Mouse (Mus musculus) heart, adult 2 months (tissue): ENCODE measurements around the gene Ntn1. TPM values are rescaled to one million over a fixed set of nuclear protein-coding genes. Genes with fewer than 3 reads are reported as not detected.

Experiments
- DNase-seq, 2 experiments: peaks; one replicate each; pipeline ENCODE4 v3.0.0; 2021
- H3K27ac ChIP-seq: fragments of 200-600 bp; 2 replicates; pipeline ENCODE4 v1.8.1; 2022
- H3K27me3 ChIP-seq: fragments of 200-500 bp; 2 replicates; pipeline ENCODE4 v1.6.1; 2012; ENCODE audit warnings: mild to moderate bottlenecking, low read length, inconsistent platforms, mixed read lengths; ENCODE audit not compliant: control insufficient read depth, insufficient read depth
- H3K36me3 ChIP-seq: fragments of 200-500 bp; 2 replicates; pipeline ENCODE4 v1.6.1; 2012; ENCODE audit warnings: low read length, inconsistent platforms; ENCODE audit not compliant: control insufficient read depth, insufficient read depth
- H3K4me1 ChIP-seq: fragments of 200-500 bp; 2 replicates; pipeline ENCODE4 v1.6.1; 2011; ENCODE audit warnings: low read length; ENCODE audit not compliant: control insufficient read depth, insufficient read depth
- H3K4me3 ChIP-seq: fragments of 200-600 bp; 2 replicates; pipeline ENCODE4 v1.8.1; 2022
- H3K79me2 ChIP-seq: fragments of 200-500 bp; replicated peaks from 2 replicates; pipeline ENCODE4 v1.6.1; 2012; ENCODE audit warnings: mild to moderate bottlenecking, inconsistent platforms, low read length, moderate library complexity, mixed read lengths; ENCODE audit not compliant: control insufficient read depth, insufficient read depth
- H3K9ac ChIP-seq: fragments of 200-500 bp; 2 replicates; pipeline ENCODE4 v1.6.1; 2012; ENCODE audit warnings: low read depth, mild to moderate bottlenecking, control low read depth, inconsistent platforms, low read length, mixed read lengths
- CTCF ChIP-seq: fragments of 200-600 bp; IDR thresholded peaks from 2 replicates; pipeline ENCODE4 v1.8.1; 2022; ENCODE audit warnings: antibody characterized with exemption, mild to moderate bottlenecking, moderate library complexity
- EP300 ChIP-seq: fragments of 200-500 bp; IDR thresholded peaks from 2 replicates; pipeline ENCODE4 v1.6.1; 2011; ENCODE audit warnings: low read depth, low read length, control low read depth; ENCODE audit not compliant: insufficient read depth
- POLR2A ChIP-seq: fragments of 200-500 bp; IDR thresholded peaks from 2 replicates; pipeline ENCODE4 v1.6.1; 2011; ENCODE audit warnings: mild to moderate bottlenecking, low read depth, low read length, control low read depth; ENCODE audit not compliant: insufficient read depth
- WGBS: fragments of 180-500 bp; shearing (Covaris S2); methylation state at CpG from one replicate; pipeline ENCODE4 v1.1.7; 2018; 5-methylcytosine and 5-hydroxymethylcytosine counted together
- intact Hi-C: fragments of 180-260 bp; cut with DNase I; formaldehyde crosslinking; loops from one replicate; pipeline ENCODE4 v1.15.1; 2025
- polyA plus RNA-seq: library from polyadenylated mRNA; depleted of rRNA; stranded (reverse); fragments of >200 nt; gene quantifications from 2 replicates; pipeline ENCODE4 v1.2.3, GENCODE M21; 2012
- total RNA-seq, 2 experiments: library from RNA; stranded (reverse); gene quantifications; 2 replicates each; pipeline ENCODE4 v1.2.3; 2021

The Ntn1 gene
- total and polyA plus RNA-seq, 3 experiments, result 32.4 to 70.5 (median 55.1) TPM

DNA sequence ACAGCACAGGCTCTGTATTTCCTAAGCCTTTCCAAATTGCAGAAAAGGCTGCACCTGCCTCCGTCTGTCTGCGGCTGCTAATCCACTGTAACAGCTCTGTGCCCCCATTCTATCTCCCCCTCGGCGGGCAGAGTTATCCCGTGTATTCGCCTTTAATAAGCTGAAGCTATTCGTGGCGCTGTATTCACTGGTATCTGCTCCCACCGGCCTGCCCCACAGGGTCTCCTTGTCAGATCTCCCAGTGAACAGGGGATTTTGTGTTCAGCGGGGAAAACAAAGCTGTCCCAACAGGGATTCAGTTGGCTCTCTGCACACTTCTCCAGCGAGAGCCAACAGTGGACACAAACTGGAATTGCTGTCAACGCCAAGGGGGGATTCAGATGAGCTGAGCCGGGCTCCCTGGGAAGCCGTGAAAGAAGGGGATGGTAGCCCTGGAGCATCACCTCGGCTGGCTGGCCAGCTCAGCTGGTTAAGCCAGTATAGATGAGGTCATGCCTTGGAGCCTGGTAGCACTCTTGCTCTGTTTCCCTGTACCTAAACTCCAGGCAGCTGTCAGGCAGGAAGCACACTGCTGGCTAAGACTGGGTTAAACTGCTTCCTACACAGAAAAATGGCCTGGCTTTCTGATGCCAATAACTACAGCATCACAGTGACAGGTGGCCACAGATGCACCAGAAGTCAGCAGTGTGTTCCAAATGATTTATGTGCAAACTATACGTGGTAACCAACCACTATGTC lies 156.2 kb downstream of the Ntn1 start:
- Histone ChIP-seq H3K79me2 (no peaks in the 10 kb centered on the region), H3K9ac (no peak overlapping the region), H3K4me3 (no peak overlapping the region), H3K4me1 (no peaks in the 10 kb centered on the region), H3K27ac (no peak overlapping the region), H3K36me3 (no peaks in the 10 kb centered on the region), H3K27me3 (no peaks in the 10 kb centered on the region)
- TF ChIP-seq CTCF, result no peak
- TF ChIP-seq POLR2A, result no peak
- TF ChIP-seq EP300, result no peak
- 71% methylated on average over 16 of the region's 16 CpGs for WGBS
- intact Hi-C loops, result no loop called here
- DNase-seq, result no peak

DNA sequence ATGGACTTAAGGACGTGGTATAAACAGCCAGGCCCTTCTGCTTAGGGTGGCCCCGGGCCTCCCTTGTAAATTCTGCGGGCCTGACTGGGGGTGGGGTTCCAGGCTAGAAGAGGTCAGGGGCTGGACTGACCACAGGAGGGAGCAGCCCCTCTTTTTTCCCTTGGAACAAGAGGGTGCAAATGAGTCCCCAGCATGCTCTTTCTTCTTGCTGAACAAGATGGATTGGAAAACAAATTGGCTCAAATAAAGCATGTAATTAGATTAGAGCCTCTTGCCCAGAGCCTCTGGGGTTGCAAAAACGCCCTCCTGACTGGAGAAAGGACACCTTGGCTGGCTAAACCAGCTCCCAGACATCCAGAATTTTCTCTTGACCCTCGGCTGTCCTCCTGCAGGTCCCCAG lies 160.9 kb downstream of the Ntn1 start:
- 73% methylated on average over 5 of the region's 5 CpGs for WGBS
- Histone ChIP-seq H3K4me1 (no peaks in the 10 kb centered on the region), H3K4me3 (no peak overlapping the region), H3K79me2 (no peaks in the 10 kb centered on the region), H3K9ac (no peak overlapping the region), H3K36me3 (no peaks in the 10 kb centered on the region), H3K27ac (no peak overlapping the region), H3K27me3 (no peaks in the 10 kb centered on the region)
- TF ChIP-seq EP300, result no peak
- 0 out of 2 replicates have a peak, but pooled peaks have one; percentile 19 for TF ChIP-seq CTCF
- DNase-seq, result no peak
- intact Hi-C loops, result no loop called here

DNA sequence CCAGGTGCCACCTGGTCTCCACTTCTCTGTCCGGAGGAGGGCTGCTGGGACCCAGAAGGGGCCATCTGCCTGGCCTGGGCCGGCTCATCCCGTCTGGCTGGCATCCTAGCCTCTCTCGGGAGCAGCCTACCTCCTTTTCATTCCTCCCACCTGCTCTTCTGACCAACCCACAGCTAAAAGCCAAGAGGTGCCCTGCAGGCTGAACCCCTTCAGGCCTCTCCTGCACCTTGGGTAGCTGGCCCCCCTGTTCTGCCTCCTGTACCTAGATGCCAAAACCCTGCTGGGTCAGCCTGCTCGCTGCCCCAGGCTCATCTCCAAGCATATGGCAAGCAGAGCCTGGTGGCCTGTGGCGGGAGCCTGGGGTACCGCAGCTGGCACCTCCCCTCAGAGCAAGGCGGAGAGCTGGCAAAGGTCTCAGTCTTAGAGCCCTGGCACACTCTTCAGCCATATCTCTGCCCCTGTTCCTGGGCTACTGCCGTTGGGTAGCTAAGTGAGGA lies 167.1 kb downstream of the Ntn1 start:
- DNase-seq, result no peak
- no peak overlapping the region for H3K9ac ChIP-seq
- H3K4me1 ChIP-seq, result no peaks in the 10 kb centered on the region
- WGBS, result 80% methylated on average over 9 of the region's 9 CpGs
- no peak overlapping the region for H3K27ac ChIP-seq
- H3K36me3 ChIP-seq, result no peaks in the 10 kb centered on the region
- no peaks in the 10 kb centered on the region for H3K79me2 ChIP-seq
- TF ChIP-seq EP300 (no peak), CTCF (no peak), POLR2A (no peak)
- no peak overlapping the region for H3K4me3 ChIP-seq
- intact Hi-C loops, result no loop called here
- no peaks in the 10 kb centered on the region for H3K27me3 ChIP-seq

DNA sequence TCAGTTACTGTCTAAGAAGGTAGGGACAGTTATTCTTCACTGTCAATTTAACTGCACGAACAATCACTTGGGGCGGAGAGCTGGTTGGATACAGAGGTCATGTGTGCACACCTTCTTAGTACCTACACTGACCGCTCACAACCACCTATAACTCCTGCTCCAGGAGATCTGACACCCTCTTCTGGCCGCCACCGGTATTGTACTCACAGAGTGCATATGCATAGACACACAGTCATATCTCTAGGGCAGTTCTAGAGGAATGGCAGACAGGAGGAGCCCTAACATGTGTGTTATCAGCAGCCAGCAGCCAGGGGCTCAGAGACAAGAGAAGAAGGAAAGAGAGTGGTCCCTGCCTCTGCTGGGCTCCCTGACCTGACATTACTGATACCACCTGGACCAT lies 169.1 kb downstream of the Ntn1 start:
- TF ChIP-seq EP300, result no peak
- peak; percentile 26 for TF ChIP-seq CTCF
- intact Hi-C loops, result no loop called here
- Histone ChIP-seq H3K4me3 (no peak overlapping the region), H3K27me3 (no peaks in the 10 kb centered on the region), H3K79me2 (no peaks in the 10 kb centered on the region), H3K27ac (no peak overlapping the region), H3K36me3 (no peaks in the 10 kb centered on the region), H3K9ac (no peak overlapping the region), H3K4me1 (no peaks in the 10 kb centered on the region)
- no peak for DNase-seq
- 95% methylated on average over 5 of the region's 5 CpGs for WGBS

DNA sequence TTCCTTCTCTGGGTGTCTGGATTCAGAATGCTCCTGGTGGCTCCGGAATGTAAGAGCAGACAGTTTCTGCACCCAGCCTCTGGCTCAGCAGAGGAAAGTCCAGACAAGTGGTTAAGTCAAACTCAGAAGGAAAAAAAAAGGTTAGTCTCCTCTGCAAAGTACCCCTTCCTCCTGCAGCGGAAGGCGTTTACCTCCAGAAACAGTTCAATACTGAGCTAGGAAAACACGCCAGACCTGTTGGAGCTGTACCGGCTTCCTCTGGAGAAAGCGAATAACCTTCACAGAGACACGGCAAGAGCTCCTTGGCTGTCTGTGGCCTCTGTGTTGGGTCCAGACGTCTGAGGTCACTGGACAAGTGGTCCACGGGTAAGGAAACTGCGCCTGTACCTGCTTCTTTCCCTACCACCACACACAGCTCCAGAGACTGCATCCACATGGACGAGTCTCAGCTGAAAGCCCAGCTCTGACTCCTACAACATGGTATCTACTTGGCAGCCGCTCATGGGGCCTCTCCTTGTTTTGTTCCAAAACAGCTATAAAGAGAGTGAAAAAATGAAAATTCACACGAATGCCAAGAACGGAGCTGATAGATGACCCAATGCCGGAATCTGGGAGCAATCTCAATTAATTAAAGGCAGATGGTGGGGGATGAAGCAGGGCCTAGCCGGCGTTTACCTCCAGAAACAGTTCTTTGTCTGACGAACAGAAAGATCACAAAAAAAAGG lies 171.5 kb downstream of the Ntn1 start:
- Histone ChIP-seq H3K9ac (no peak overlapping the region), H3K4me3 (no peak overlapping the region), H3K27ac (no peak overlapping the region), H3K4me1 (no peaks in the 10 kb centered on the region), H3K36me3 (no peaks in the 10 kb centered on the region), H3K27me3 (no peaks in the 10 kb centered on the region), H3K79me2 (no peaks in the 10 kb centered on the region)
- no peak for DNase-seq
- 70% methylated on average over 18 of the region's 18 CpGs for WGBS
- intact Hi-C loops, result no loop called here
- TF ChIP-seq EP300 (no peak), CTCF (no peak), POLR2A (no peak)

DNA sequence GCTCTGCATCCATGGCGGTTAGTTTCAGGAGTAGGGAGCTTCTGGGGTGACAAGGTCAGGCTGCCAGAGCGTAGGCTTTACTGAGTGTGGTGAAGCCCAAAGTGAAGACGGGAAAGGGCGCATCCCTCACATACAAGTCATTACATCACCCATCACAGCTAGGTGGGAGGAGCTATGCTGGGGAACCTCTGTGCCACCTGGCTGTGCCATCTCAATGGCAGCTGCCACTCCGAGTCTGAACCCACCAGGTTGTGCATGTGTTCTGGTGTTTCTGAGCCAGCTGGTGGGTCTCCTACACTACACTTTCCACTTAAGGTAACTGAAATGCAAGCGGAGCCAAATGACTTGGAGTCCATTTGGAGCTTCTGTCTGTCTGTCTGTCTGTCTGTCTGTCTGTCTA lies 172.8 kb downstream of the Ntn1 start:
- WGBS, result 96% methylated on average over 6 of the region's 6 CpGs
- no peak overlapping the region for H3K4me3 ChIP-seq
- no peaks in the 10 kb centered on the region for H3K79me2 ChIP-seq
- intact Hi-C loops, result no loop called here
- no peaks in the 10 kb centered on the region for H3K27me3 ChIP-seq
- no peak overlapping the region for H3K9ac ChIP-seq
- no peaks in the 10 kb centered on the region for H3K36me3 ChIP-seq
- TF ChIP-seq POLR2A, result no peak
- TF ChIP-seq CTCF, result no peak
- no peak for TF ChIP-seq EP300
- H3K4me1 ChIP-seq, result no peaks in the 10 kb centered on the region
- DNase-seq, result no peak
- no peak overlapping the region for H3K27ac ChIP-seq
